Mouse (Mus musculus): ENCODE results near the gene Cdkn2d.
"Not testable (repeated sequence)": the region's sequence is repeated elsewhere in the genome, so short reads cannot be mapped to it uniquely, and the experiment has no call there.

Cdkn2d gene

GRCm38 (mm10) chr9:21291022-21291787, at the start of gene Cdkn2d:
Gene Cdkn2d, minus strand, starts transcription at chr9:21291407.
- peak; percentile 100 for DNase-seq

GRCm38 (mm10) chr9:21340411-21340810, 49.2 kb upstream of the Cdkn2d start:
- DNase-seq, result no peak

- DNase-seq, result no peak
Observed at GRCm38 (mm10) chr9:21337652-21338051, 46.4 kb upstream of the Cdkn2d start.

- no peak for DNase-seq
Observed at GRCm38 (mm10) chr9:21336491-21336890, 45.3 kb upstream of the Cdkn2d start.

- DNase-seq, result no peak
Observed at GRCm38 (mm10) chr9:21335391-21335790, 44.2 kb upstream of the Cdkn2d start.

- no peak for DNase-seq
Observed at GRCm38 (mm10) chr9:21334747-21335146, 43.5 kb upstream of the Cdkn2d start.

- DNase-seq, result no peak
Observed at GRCm38 (mm10) chr9:21333523-21333922, 42.3 kb upstream of the Cdkn2d start.

GRCm38 (mm10) chr9:21332161-21333061, 41.2 kb upstream of the Cdkn2d start:
- no peak for DNase-seq

GRCm38 (mm10) chr9:21331365-21332140, 40.3 kb upstream of the Cdkn2d start:
- DNase-seq, result no peak

- DNase-seq, result no peak
Observed at GRCm38 (mm10) chr9:21329699-21330289, 38.6 kb upstream of the Cdkn2d start.

- DNase-seq, result no peak
Observed at GRCm38 (mm10) chr9:21329041-21329440, 37.8 kb upstream of the Cdkn2d start.

- no peak for DNase-seq
Observed at GRCm38 (mm10) chr9:21328041-21328440, 36.8 kb upstream of the Cdkn2d start.

- DNase-seq, result no peak
Observed at GRCm38 (mm10) chr9:21327569-21327968, 36.4 kb upstream of the Cdkn2d start.

GRCm38 (mm10) chr9:21324269-21324668, 33.1 kb upstream of the Cdkn2d start:
- no peak for DNase-seq

- not testable (repeated sequence) for DNase-seq
Observed at GRCm38 (mm10) chr9:21322917-21323297, 31.7 kb upstream of the Cdkn2d start.

GRCm38 (mm10) chr9:21322211-21322916, 31.2 kb upstream of the Cdkn2d start:
- DNase-seq, result no peak

- no peak for DNase-seq
Observed at GRCm38 (mm10) chr9:21321513-21321835, 30.3 kb upstream of the Cdkn2d start.

- peak; percentile 93 for DNase-seq
Observed at GRCm38 (mm10) chr9:21320619-21321512, 29.7 kb upstream of the Cdkn2d start, which contains the start of gene Slc44a2. Gene Slc44a2, plus strand, starts transcription at chr9:21320698.

GRCm38 (mm10) chr9:21320280-21320618, 29.0 kb upstream of the Cdkn2d start:
- no peak for DNase-seq

GRCm38 (mm10) chr9:21319503-21319902, 28.3 kb upstream of the Cdkn2d start:
- no peak for DNase-seq

- DNase-seq, result no peak
Observed at GRCm38 (mm10) chr9:21318792-21319191, 27.6 kb upstream of the Cdkn2d start.

All from retina, postnatal 1 day (tissue).